Mouse (Mus musculus): ENCODE results near the gene Nosip.
"Not testable (repeated sequence)": the region's sequence is repeated elsewhere in the genome, so short reads cannot be mapped to it uniquely, and the experiment has no call there.

The Nosip gene

GRCm38 (mm10) chr7:45092048-45092447, 29.8 kb downstream of the Nosip start, which contains the start of gene Rcn3:
Rcn3 (minus strand) TSS chr7:45092221.
- peak; percentile 96 for DNase-seq

DNA sequence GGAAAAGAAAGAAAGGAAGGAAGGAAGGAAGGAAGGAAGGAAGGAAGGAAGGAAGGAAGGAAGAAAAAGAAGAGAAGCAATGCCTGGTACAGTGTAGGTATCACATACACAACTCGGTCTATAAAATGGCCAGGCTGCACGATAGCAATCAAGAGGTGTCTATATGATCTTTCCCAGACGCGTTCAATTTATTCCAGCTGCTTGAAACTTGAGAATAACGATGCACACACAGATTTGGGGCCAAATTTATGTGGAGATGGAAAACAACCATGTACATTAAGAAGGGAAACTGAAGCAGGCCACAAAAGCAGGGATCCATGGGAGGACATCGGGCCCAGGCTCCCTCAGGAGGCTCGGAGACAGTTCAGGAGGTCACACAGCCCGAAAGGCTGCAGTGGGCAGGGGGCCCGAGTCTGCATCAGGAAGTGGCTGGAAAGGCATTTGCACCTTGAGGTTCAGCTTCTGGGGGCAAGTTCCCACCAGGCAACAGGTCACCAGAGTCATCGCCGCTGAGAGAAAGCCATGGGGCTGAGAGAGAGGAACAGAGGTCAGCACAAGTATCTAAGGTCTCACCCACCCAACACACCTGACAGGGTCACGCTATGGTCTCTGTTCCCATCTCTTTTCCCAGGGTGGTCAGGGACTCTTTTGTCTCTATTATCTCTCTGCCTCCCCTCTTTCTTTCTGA, 30.7 kb downstream of the Nosip start:
- no peak for DNase-seq

GRCm38 (mm10) chr7:45093516-45093905, 31.3 kb downstream of the Nosip start:
- DNase-seq: no peak

DNA sequence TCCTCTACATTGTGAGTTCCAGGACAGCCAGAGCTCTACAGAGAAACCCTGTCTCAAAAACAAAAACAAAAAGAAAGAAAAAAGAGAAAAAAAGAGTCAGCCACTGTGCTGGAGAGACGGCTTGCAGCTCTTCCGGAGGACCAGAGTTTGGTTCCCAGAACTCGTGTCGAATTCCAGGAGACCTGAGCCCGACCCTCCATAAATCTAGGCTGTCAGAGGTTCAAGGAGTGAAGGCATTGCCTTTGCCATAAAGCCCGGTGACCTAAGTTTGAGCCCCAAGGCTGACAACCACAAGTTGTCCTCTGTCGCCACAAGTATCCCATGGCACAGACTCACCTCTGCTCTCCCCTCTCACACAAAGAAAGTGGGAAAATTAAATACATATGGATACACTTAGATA, 31.9 kb downstream of the Nosip start:
- DNase-seq: no peak

- no peak for DNase-seq
These were observed 33.1 kb downstream of the Nosip start for GRCm38 (mm10) chr7:45095367-45095766.

- not testable (repeated sequence) for DNase-seq
These were observed 33.7 kb downstream of the Nosip start for GRCm38 (mm10) chr7:45095965-45096364.

- DNase-seq: no peak
These were observed 35.2 kb downstream of the Nosip start for GRCm38 (mm10) chr7:45097479-45097878.

DNA sequence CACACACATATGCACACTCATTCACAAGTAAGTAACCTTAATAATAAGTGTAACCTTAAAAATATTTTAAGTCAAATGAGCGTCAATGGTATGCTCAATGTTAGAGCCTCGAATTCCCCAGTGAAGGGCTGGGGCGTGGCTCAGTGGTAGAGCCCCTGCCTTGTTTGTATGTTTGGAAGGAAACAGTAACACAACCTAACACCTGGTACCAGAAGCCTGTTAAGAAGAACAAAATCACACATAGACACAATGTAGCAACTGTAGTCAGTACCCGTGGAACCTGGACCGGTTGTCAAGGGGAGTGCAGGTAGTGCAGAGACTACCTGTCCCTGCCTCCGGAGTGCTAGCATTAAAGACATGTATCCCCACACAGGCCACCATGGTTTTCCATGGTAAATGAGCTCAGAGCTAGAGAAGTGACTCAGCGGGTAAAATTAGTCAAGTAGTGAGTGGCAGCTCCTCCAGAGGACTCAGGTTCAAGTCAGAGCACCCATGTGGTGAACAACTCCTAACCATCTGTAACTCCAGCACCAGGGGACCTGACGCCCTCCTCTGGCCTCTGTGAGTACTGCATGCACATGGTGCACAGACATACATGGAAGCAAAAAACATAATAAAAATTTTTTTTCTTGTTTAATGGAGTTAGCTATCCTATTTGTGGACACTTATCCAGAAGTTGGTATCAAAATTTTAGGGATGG, 36.5 kb downstream of the Nosip start:
- DNase-seq: peak; percentile 50

DNA sequence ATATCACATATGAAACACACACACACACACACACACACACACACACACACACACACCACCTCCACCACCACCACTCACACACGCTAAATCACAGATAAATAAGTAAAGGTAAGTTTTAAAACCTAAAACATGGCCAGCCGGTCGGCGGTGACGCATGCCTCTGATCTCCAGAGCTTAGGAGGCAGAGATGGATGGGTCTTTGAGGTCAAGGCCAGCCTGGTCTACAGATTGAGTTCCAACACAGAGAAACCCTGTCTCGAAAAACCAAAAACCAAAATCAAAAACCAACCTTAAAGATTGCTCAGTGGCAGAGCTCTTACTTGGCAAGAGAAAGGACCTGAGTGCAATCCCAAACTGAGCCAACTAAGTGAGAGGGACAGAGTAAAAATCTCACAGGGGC, 37.8 kb downstream of the Nosip start:
- no peak for DNase-seq

GRCm38 (mm10) chr7:45102441-45102840, 40.2 kb downstream of the Nosip start:
- no peak for DNase-seq

DNA sequence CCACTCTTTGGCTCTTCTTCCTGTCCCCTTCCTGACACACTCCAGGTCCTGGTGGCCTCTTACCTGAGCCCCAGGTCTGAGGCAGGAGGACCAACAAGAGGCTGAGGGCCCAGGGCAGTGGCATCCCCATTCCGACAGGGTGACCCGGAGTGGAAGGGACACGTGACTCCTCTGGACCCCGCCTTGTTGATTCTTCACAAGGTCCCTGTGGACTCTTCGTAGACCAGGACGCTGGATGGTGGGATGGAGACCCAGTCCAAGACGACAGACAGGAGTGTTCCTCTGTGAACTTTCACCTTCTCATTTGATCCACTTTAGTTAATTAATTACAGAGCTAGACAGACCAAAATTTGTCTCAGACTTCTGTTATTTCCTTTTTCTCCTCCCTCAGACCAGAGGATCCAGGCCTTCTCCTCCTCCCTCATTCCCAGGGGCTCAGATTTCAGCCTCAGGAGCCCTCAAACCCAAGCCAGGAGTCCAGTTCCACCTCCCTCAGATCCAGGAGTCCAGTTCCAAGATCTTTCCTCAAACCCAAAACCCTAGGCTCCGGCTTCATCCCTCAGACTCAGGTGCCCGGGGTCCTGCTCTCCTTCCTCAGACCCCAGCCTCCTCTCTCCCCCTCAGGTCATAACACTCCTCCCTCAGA, 40.8 kb downstream of the Nosip start:
- peak; percentile 62 for DNase-seq

DNA sequence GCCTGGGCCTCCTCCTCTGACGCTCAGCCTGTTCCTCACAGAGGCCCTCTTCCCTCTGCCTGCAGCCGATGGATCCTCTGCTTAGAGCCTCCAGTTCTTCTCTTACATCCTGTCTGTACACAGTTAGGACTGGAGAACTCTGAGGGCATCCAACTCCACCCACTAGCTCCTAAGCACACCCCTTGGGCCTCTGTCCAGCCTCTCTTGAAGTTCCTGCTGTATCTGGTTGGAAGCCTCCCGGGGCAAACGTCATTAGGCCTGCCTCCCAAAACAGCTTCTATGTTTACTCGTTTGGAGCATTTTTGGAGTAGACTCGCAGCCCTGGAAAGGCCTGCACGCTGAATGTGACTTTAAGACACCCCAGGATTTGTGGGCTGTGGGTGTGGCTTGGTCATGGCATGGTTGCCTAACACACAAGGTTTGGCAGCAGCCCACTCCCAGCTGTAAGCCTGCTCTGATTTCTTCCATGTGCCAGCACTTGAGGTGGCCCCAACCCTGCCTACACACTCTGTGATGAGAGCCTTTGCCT, 41.5 kb downstream of the Nosip start, which contains the start of gene Fcgrt:
Fcgrt (minus strand) TSS at position 200 of the 529 bp plus-strand sequence.
- DNase-seq: peak; percentile 99

- DNase-seq: no peak
These were observed 42.7 kb downstream of the Nosip start for GRCm38 (mm10) chr7:45104941-45105340.

DNA sequence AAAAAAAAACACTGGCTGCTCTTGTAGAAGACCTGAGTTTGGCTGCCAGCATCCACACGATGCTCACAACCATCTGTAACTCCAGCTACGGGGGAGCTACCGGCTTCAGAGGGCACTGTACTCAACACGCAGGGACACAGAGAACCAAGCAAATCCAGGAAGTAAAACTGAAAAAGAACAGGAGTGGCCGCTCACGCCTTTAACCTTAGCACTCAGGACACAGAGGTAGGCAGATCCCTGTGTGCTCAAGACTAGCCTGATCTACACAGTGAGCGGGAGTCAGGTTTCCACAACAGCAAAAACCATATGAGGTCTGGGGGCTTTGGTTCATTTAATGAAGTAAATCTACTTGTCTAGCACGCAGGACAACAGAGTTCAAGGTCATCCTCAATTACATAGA, 43.3 kb downstream of the Nosip start:
- no peak for DNase-seq

DNA sequence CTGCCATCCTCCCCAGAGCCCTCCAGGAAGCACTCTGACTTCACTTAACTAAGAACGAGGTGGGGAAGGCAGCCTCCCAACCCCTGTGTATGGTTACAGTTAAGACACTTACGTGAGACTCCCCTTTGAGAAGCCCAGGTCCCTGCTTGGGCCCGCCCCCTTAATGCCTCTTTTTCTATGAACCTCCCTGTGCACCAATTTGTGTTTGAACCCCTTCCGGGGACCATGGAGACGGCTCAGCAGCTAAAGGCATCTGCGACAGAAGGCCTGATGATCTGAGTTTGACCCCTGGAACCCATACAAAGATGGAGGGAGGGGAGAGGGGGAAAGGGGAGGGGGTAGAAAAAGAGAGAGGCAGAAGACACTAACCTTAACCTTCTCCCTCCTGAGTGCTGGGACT, 44.2 kb downstream of the Nosip start:
- no peak for DNase-seq

- DNase-seq: no peak
These were observed 44.9 kb downstream of the Nosip start for GRCm38 (mm10) chr7:45107052-45107645.

- not testable (repeated sequence) for DNase-seq
These were observed 47.9 kb downstream of the Nosip start for GRCm38 (mm10) chr7:45110089-45110488.

DNA sequence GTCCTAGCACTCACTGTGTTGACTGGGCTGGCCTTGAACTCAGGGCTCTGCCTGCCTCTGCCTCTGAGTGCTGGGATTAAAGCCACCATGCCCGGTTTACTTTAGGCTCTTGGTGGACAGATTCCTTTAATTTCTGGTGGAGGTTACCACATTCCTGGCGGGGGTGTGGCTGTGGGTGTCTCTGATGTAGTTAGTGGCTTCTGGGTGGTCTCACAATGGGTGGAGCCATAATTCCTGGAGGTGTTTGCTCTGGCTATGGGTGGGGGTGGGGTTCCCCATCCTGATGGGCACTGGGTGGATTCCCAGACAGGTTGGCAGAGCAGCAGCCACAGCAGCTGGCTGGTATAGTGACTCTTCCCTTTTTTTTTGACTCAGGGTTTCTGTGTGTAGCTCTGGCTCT, 49.7 kb downstream of the Nosip start:
- no peak for DNase-seq

- DNase-seq: no peak
These were observed 50.3 kb downstream of the Nosip start for GRCm38 (mm10) chr7:45112529-45112928.

DNA sequence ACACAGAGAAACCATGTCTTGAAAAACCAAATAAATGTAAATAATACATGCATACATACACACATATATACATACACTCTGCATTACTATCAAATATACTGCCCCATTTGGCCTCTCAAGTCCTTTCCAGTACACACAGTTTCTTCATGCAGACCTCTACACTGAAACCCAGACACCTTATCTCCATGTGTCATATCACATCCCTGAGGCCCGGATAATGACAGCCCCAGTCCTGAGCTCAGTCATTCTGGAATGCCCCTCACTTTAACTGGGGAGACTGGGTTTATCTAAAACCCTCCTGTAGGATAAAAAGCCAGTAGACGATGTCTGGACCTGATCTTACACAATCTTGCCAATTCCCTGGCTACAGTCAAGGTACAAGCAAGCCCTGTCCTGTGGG, 51.2 kb downstream of the Nosip start:
- no peak for DNase-seq

DNA sequence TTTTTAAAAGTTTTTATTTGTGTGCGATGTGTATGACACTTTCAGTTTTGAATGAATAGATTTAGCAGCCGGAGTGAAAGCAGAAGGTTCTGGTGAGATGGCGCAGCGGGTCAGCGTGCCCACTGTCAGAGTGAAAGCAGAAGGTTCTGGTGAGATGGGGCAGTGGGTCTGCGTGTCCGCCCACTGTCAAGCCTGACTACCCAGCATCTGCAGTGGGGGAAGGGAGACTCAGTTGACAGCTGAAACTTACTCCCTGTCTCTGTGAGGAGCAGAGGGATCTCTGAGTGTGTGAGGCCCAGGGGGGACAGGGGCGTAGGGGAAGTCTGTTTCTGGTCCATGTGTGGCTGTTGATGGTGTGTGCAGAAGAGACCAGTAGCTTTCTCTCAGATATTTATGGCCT, 55.3 kb downstream of the Nosip start:
- DNase-seq: no peak

- no peak for DNase-seq
These were observed 56.1 kb downstream of the Nosip start for GRCm38 (mm10) chr7:45118336-45118735.

All from lung, postnatal 10 days (tissue).